Mouse (Mus musculus) MEL (cell line): ENCODE measurements at regions not wholly inside any gene's neighbourhood (a gene's known extent, or its start where the extent isn't known, plus 50 kb on each side); places are given as distances from the start of the nearest gene placed in this dataset.

Experiments
- CTCF ChIP-seq, 3 experiments: IDR thresholded peaks in 2 of 3; conservative IDR thresholded peaks in 1 of 3; 2 replicates each; pipeline ENCODE4 v1.5.1; 2011 to 2012; ENCODE audit warnings: low read length in 3 of 3, low read depth in 2 of 3, mild to moderate bottlenecking in 2 of 3, improper control_type of control experiment in 1 of 3, inconsistent platforms in 1 of 3, mixed read lengths in 1 of 3, moderate library complexity in 1 of 3; ENCODE audit not compliant: control insufficient read depth in 1 of 3, insufficient read depth in 1 of 3, poor library complexity in 1 of 3, severe bottlenecking in 1 of 3
- POLR2A ChIP-seq, 2 experiments: IDR thresholded peaks; 2 replicates each; pipeline ENCODE4 v1.6.1; 2011 to 2012; ENCODE audit warnings: low read length in 2 of 2, mild to moderate bottlenecking in 2 of 2, control low read depth in 1 of 2, improper control_type of control experiment in 1 of 2, low read depth in 1 of 2, moderate library complexity in 1 of 2; ENCODE audit not compliant: control insufficient read depth in 1 of 2, insufficient read depth in 1 of 2, poor library complexity in 1 of 2
- SIN3A ChIP-seq: IDR thresholded peaks from 2 replicates; pipeline ENCODE4 v1.6.1; 2012; ENCODE audit warnings: low read length, improper control_type of control experiment, inconsistent platforms

GRCm38 (mm10) chr16:90614137-90614536 lies 113.1 kb downstream of the Mis18a start:
- TF ChIP-seq CTCF (IDR thresholded peaks at IDR 0.05 in 2 of 3, conservative IDR thresholded peaks at IDR 0.05 in 1 of 3; ENCODE audit: control insufficient read depth in 1 of 3, insufficient read depth in 1 of 3, low read depth in 2 of 3, low read length in 3 of 3, poor library complexity in 1 of 3, severe bottlenecking in 1 of 3) (no peak), SIN3A (no peak), POLR2A (IDR thresholded peaks at IDR 0.05; ENCODE audit: control insufficient read depth in 1 of 2, insufficient read depth in 1 of 2, low read depth in 1 of 2, low read length in 2 of 2, poor library complexity in 1 of 2) (no peak)
